Mouse (Mus musculus): Measurements from ENCODE around the gene Ldlrad1. TPM values are rescaled to one million over a fixed set of nuclear protein-coding genes. Genes with fewer than 3 reads are reported as not detected.

Ldlrad1 gene
- under 1 TPM in 1 of 2 experiments, not detected in 1; 0.33 TPM for total RNA-seq (2021)
- long read RNA-seq, experiment 1, result 0 reads
- long read RNA-seq, experiment 2, result 0 reads

GRCm38 (mm10) chr4:107208880-107209279, at the start of gene Ldlrad1:
TSS of gene Ldlrad1 (plus strand) at chr4:107209180.
- no peak for DNase-seq
- intact Hi-C loops (cut with DNase I), result no loop called here

GRCm38 (mm10) chr4:107160181-107160580, 48.8 kb upstream of the Ldlrad1 start:
- no peak for DNase-seq
- intact Hi-C loops (cut with DNase I), result loop anchor here (5.0 to 10.0 kb wide), 5 partner anchors 93 to 548 kb away; partner anchors contain the start of genes Acot11, Cyb5rl and Mrpl37

GRCm38 (mm10) chr4:107163341-107163740, 45.6 kb upstream of the Ldlrad1 start:
- DNase-seq, result no peak
- intact Hi-C loops (cut with DNase I), result loop anchor here (2.0 to 10.0 kb wide), 6 partner anchors 96 to 551 kb away; partner anchors contain the start of genes Acot11, Cyb5rl and Mrpl37

GRCm38 (mm10) chr4:107163756-107164587, 45.0 kb upstream of the Ldlrad1 start:
- intact Hi-C loops (cut with DNase I), result loop anchor here (1.0 to 10.0 kb wide), 9 partner anchors 97 to 552 kb away; partner anchors contain the start of genes Acot11, Cyb5rl, Mrpl37 and Ssbp3
- peak; percentile 64 to 77 for DNase-seq

- intact Hi-C loops (cut with DNase I), result loop anchor here (10.0 kb wide), 1 partner anchor 362 kb away; the partner anchor contains the start of gene Acot11
- no peak for DNase-seq
Measured at GRCm38 (mm10) chr4:107166700-107167099, 42.3 kb upstream of the Ldlrad1 start.

- intact Hi-C loops (cut with DNase I), result loop anchor here (10.0 kb wide), 1 partner anchor 363 kb away; the partner anchor contains the start of gene Acot11
- no peak for DNase-seq
Measured at GRCm38 (mm10) chr4:107167798-107168197, 41.2 kb upstream of the Ldlrad1 start.

GRCm38 (mm10) chr4:107177506-107177905, 31.5 kb upstream of the Ldlrad1 start:
- intact Hi-C loops (cut with DNase I), result loop anchor here (5.0 kb wide), 1 partner anchor 75 kb away; the partner anchor contains the start of genes Hspb11 and Lrrc42
- DNase-seq, result no peak

- peak; percentile 98 for DNase-seq
- intact Hi-C loops (cut with DNase I), result loop anchor here (2.0 to 5.0 kb wide), 2 partner anchors 74 to 136 kb away; partner anchors contain the start of genes Hspb11, Lrrc42 and Yipf1
Measured at GRCm38 (mm10) chr4:107178182-107178829, 30.7 kb upstream of the Ldlrad1 start, which contains the start of gene Tmem59. TSS of gene Tmem59 (plus strand) at chr4:107178399.

GRCm38 (mm10) chr4:107178830-107179490, 30.0 kb upstream of the Ldlrad1 start, which contains the start of gene Tceanc2:
TSS of gene Tceanc2 (minus strand) at chr4:107179116.
- peak; percentile 38 to 58 for DNase-seq
- intact Hi-C loops (cut with DNase I), result loop anchor here (2.0 to 5.0 kb wide), 2 partner anchors 73 to 136 kb away; partner anchors contain the start of genes Hspb11, Lrrc42 and Yipf1

- DNase-seq, result no peak
- intact Hi-C loops (cut with DNase I), result loop anchor here (2.0 to 5.0 kb wide), 2 partner anchors 73 to 135 kb away; partner anchors contain the start of genes Hspb11, Lrrc42 and Yipf1
Measured at GRCm38 (mm10) chr4:107179561-107179960, 29.4 kb upstream of the Ldlrad1 start.

GRCm38 (mm10) chr4:107180746-107181145, 28.2 kb upstream of the Ldlrad1 start:
- DNase-seq, result no peak
- intact Hi-C loops (cut with DNase I), result no loop called here

GRCm38 (mm10) chr4:107181866-107182265, 27.1 kb upstream of the Ldlrad1 start:
- no peak for DNase-seq
- intact Hi-C loops (cut with DNase I), result no loop called here

- DNase-seq, result no peak
- intact Hi-C loops (cut with DNase I), result no loop called here
Measured at GRCm38 (mm10) chr4:107182796-107183195, 26.2 kb upstream of the Ldlrad1 start.

- DNase-seq, result no peak
- intact Hi-C loops (cut with DNase I), result no loop called here
Measured at GRCm38 (mm10) chr4:107183203-107183602, 25.8 kb upstream of the Ldlrad1 start.

- intact Hi-C loops (cut with DNase I), result no loop called here
- no peak for DNase-seq
Measured at GRCm38 (mm10) chr4:107185703-107186102, 23.3 kb upstream of the Ldlrad1 start.

- intact Hi-C loops (cut with DNase I), result no loop called here
Measured at GRCm38 (mm10) chr4:107193841-107194240, 15.1 kb upstream of the Ldlrad1 start.

GRCm38 (mm10) chr4:107196454-107196853, 12.5 kb upstream of the Ldlrad1 start:
- no peak for DNase-seq

More at GRCm38 (mm10) chr4:107193841-107194240, 15.1 kb upstream of the Ldlrad1 start:
- no peak for DNase-seq

GRCm38 (mm10) chr4:107198072-107198471, 10.9 kb upstream of the Ldlrad1 start:
- intact Hi-C loops (cut with DNase I), result no loop called here
- no peak for DNase-seq

More at GRCm38 (mm10) chr4:107196454-107196853, 12.5 kb upstream of the Ldlrad1 start:
- intact Hi-C loops (cut with DNase I), result no loop called here

- no peak for DNase-seq
- intact Hi-C loops (cut with DNase I), result no loop called here
Measured at GRCm38 (mm10) chr4:107201779-107202178, 7.2 kb upstream of the Ldlrad1 start.

GRCm38 (mm10) chr4:107203001-107203400, 6.0 kb upstream of the Ldlrad1 start:
- no peak for DNase-seq
- intact Hi-C loops (cut with DNase I), result no loop called here
